Comparison of ENCODE assay signal across 23 mouse cellular contexts in genomic region chr5:117995372-117995901, GRCm38 (mm10). TPM values are rescaled to one million over a fixed set of nuclear protein-coding genes. Genes with fewer than 3 reads are reported as not detected.
DNase-seq lines count a peak whose midpoint lies in the region; ATAC-seq and TF ChIP-seq lines count a peak whose summit lies in the region.
"Had no signal": no experiment of that assay in that cellular context is flagged by ENCODE, and none has a peak within 500 bp of the region (broad histone marks: within the 10 kb centered on the region; RNA-seq: fewer than 3 reads in every experiment).

No protein-coding gene starts in this region.

- peaks cover 40% of the 10 kb centered on the region for H3K4me1 ChIP-seq in cerebellum, adult 2 months (ENCODE audit: control insufficient read depth, insufficient read depth, low read length)
- H3K4me1 ChIP-seq in forebrain, embryonic 12.5 days = no peaks in the 10 kb centered on the region
- H3K4me1 ChIP-seq: embryonic facial prominence, embryonic 15.5 days; neural tube, embryonic 12.5 days had no signal

- H3K4me3 ChIP-seq in gastrocnemius, adult 2 months = no peak overlapping the region
- no peak overlapping the region for H3K4me3 ChIP-seq in cerebellum, adult 2 months (replicated peaks; ENCODE audit: insufficient read depth, low read depth, low read length)
- no peak overlapping the region for H3K4me3 ChIP-seq in forebrain, embryonic 12.5 days (replicated peaks)
- H3K4me3 ChIP-seq: embryonic facial prominence, embryonic 15.5 days; forebrain, embryonic 10.5 days; heart, embryonic 10.5 days; neural tube, embryonic 12.5 days had no signal

- no peaks in the 10 kb centered on the region for H3K9me3 ChIP-seq in forebrain, embryonic 12.5 days
- H3K9me3 ChIP-seq: embryonic facial prominence, embryonic 15.5 days; forebrain, embryonic 10.5 days; heart, embryonic 10.5 days; neural tube, embryonic 12.5 days had no signal

- peak overlapping the region; percentile 28; the same call in 1 of the 2 replicates for H3K27ac ChIP-seq in gastrocnemius, adult 2 months
- H3K27ac ChIP-seq in cerebellum, adult 2 months (ENCODE audit: insufficient read depth, low read length) = no peak overlapping the region
- H3K27ac ChIP-seq in forebrain, embryonic 12.5 days = no peak overlapping the region
- H3K27ac ChIP-seq: embryonic facial prominence, embryonic 15.5 days; forebrain, embryonic 10.5 days; heart, embryonic 10.5 days; hindbrain, embryonic 14.5 days; neural tube, embryonic 12.5 days had no signal

- peak; percentile 49 for DNase-seq in gastrocnemius, adult 2 months
- no peak for DNase-seq in gastrocnemius, adult 18-20 months (ENCODE audit: low spot score)
- peak; percentile 50 for DNase-seq in adrenal gland, postnatal 14 days
- DNase-seq in cerebellum, adult 2 months = peak; percentile 60 to 74
- DNase-seq in kidney, postnatal 10 days = peak; percentile 48
- DNase-seq in retina, embryonic 14.5 days (ENCODE audit: low spot score) = no peak
- DNase-seq in gastrocnemius, postnatal 10 days = no peak
- DNase-seq: embryo, embryonic 11 days; gastrocnemius, postnatal 36 days; heart, postnatal 10 days; layer of hippocampus, adult 9-11 months; liver, postnatal 0 days; lung, postnatal 14 days; thymus, postnatal 25 days had no signal

- WGBS in cerebellum, adult 2 months = 11% methylated on average over 8 of the region's 8 CpGs
- 91% methylated on average over 8 of the region's 8 CpGs for WGBS in forebrain, embryonic 12.5 days

- H3K27me3 ChIP-seq in cerebellum, adult 2 months (ENCODE audit: control insufficient read depth, insufficient read depth, low read length) = no peaks in the 10 kb centered on the region
- no peaks in the 10 kb centered on the region for H3K27me3 ChIP-seq in forebrain, embryonic 12.5 days
- H3K27me3 ChIP-seq: embryonic facial prominence, embryonic 15.5 days; neural tube, embryonic 12.5 days; Patski had no signal

- no peak for TF ChIP-seq CTCF in gastrocnemius, adult 2 months (IDR thresholded peaks at IDR 0.05)
- TF ChIP-seq CTCF in cerebellum, adult 2 months (IDR thresholded peaks at IDR 0.05; ENCODE audit: borderline replicate concordance, insufficient read depth, low read depth, low read length) = no peak

- no peak overlapping the region for H3K4me2 ChIP-seq in forebrain, embryonic 12.5 days
- H3K4me2 ChIP-seq: embryonic facial prominence, embryonic 15.5 days; hindbrain, embryonic 14.5 days; neural tube, embryonic 12.5 days had no signal

- no peak overlapping the region for H3K9ac ChIP-seq in forebrain, embryonic 12.5 days
- H3K9ac ChIP-seq: embryonic facial prominence, embryonic 15.5 days; hindbrain, embryonic 14.5 days; liver, postnatal 0 days; neural tube, embryonic 12.5 days had no signal

- peaks cover 96% of the 10 kb centered on the region for H3K36me3 ChIP-seq in forebrain, embryonic 12.5 days (replicated peaks)

- ATAC-seq in forebrain, embryonic 12.5 days (ENCODE audit: low FRiP score) = no peak
- ATAC-seq: activated CD4-positive, CD25-positive, alpha-beta regulatory T cell, adult 4 months; intestine, embryonic 16.5 days; liver, postnatal 0 days; Patski had no signal

- TF ChIP-seq POLR2A in cerebellum, adult 2 months (IDR thresholded peaks at IDR 0.05; ENCODE audit: borderline replicate concordance, insufficient read depth, low read length) = no peak

- intact Hi-C loops in gastrocnemius, adult 2 months (cut with DNase I) = no loop called here

RNA-seq across cellular contexts. Expression of gene Fbxo21, which starts 18.9 kb away (rescaled TPM):
- total RNA-seq in gastrocnemius, adult 2 months (2021) = 10 to 100 TPM; 11.8 to 13.3 TPM
- 10 to 100 TPM; 12.5 to 13.9 TPM for total RNA-seq in gastrocnemius, adult 18-20 months (2021)
- total RNA-seq in adrenal gland, postnatal 14 days (2021) = 77.8 and 121 TPM in 2 replicates
- polyA plus RNA-seq in cerebellum, adult 2 months (2012; rRNA removed) = 114 and 124 TPM in 2 replicates
- polyA plus RNA-seq in forebrain, embryonic 12.5 days (2016; fragmentation: Nextera tagmentation; extraction: Ambion mirVana) = 149 and 165 TPM in 2 replicates
- total RNA-seq in gastrocnemius, postnatal 10 days (2021) = 10 to 100 TPM; 17.3 to 21.9 TPM

RNA-seq across cellular contexts. Expression of gene Tesc, which starts 32.1 kb away (rescaled TPM):
- total RNA-seq in gastrocnemius, adult 2 months (2021) = under 1 TPM; 0.59 to 0.64 TPM
- under 1 TPM; 0.37 to 0.81 TPM for total RNA-seq in gastrocnemius, adult 18-20 months (2021)
- 78.8 and 80.8 TPM in 2 replicates for total RNA-seq in adrenal gland, postnatal 14 days (2021)
- 95.4 and 102 TPM in 2 replicates for polyA plus RNA-seq in cerebellum, adult 2 months (2012; rRNA removed)
- 4.7 and 6.3 TPM in 2 replicates for polyA plus RNA-seq in forebrain, embryonic 12.5 days (2016; fragmentation: Nextera tagmentation; extraction: Ambion mirVana)
- total RNA-seq in gastrocnemius, postnatal 10 days (2021) = 1 to 10 TPM in 1 of 2 experiments, under 1 TPM in 1; 0.70 to 1.4 TPM

Comparison
In these comparisons a context has a peak if more than half of its experiments do, and no peak if none do; other contexts are left out.
1. DNase-seq: peak in gastrocnemius, adult 2 months (single experiment), adrenal gland, postnatal 14 days (single experiment), cerebellum, adult 2 months (2 of 2) and kidney, postnatal 10 days (single experiment); none in gastrocnemius, adult 18-20 months (single experiment), retina, embryonic 14.5 days (single experiment) and gastrocnemius, postnatal 10 days (single experiment).
2. RNA of gene Tesc, which starts 32.1 kb away (total RNA-seq): 78.8 to 80.8 TPM in adrenal gland, postnatal 14 days; 0.70 to 1.4 TPM in gastrocnemius, postnatal 10 days, 0.37 to 0.81 TPM in gastrocnemius, adult 18-20 months and 0.59 to 0.64 TPM in gastrocnemius, adult 2 months; every median in the first group is over 10 times any median in the second.